ENCODE assay signal across 8 mouse cellular contexts in genomic region chr7:66866944-66867718, GRCm38 (mm10). TPM values are rescaled to one million over a fixed set of nuclear protein-coding genes. Genes with fewer than 3 reads are reported as not detected.
A peak's percentile ranks its signal among the peaks of the same experiment; 100 is the strongest.
DNase-seq lines count a peak whose midpoint lies in the region; ATAC-seq and TF ChIP-seq lines count a peak whose summit lies in the region.

No protein-coding gene starts in this region.

- WGBS in heart, embryonic 13.5 days, result 68% methylated on average over 19 of the region's 19 CpGs
- whole genome bisulfite sequencing in hindbrain, embryonic 11.5 days, result 81% methylated on average over 19 of the region's 19 CpGs
- WGBS in olfactory bulb, adult 2 months, result 71% methylated on average over 19 of the region's 19 CpGs
- WGBS in midbrain, embryonic 11.5 days, result 85% methylated on average over 19 of the region's 19 CpGs

- no peak overlapping the region for H3K4me2 ChIP-seq in heart, embryonic 13.5 days
- no peak overlapping the region for H3K4me2 ChIP-seq in hindbrain, embryonic 11.5 days (replicated peaks; ENCODE audit: low read depth, low read length)
- H3K4me2 ChIP-seq in midbrain, embryonic 11.5 days, result no peak overlapping the region

- no peak for DNase-seq in heart, adult 18-20 months
- DNase-seq in right cerebral cortex, adult 18-20 months, result peak; percentile 46
- no peak for DNase-seq in right cerebral cortex, postnatal 10 days (ENCODE audit: low spot score in 2 of 2)
- peak; percentile 9 for DNase-seq in hindbrain, embryonic 11.5 days (ENCODE audit: low spot score)
- DNase-seq in midbrain, embryonic 11.5 days (ENCODE audit: low spot score, missing footprints), result no peak
- DNase-seq in ovary, postnatal 14 days (ENCODE audit: low spot score), result no peak

- no peak for TF ChIP-seq POLR2A in olfactory bulb, adult 2 months (IDR thresholded peaks at IDR 0.05; ENCODE audit: insufficient read depth, low read depth, low read length)

- TF ChIP-seq CTCF in olfactory bulb, adult 2 months (IDR thresholded peaks at IDR 0.05; ENCODE audit: insufficient read depth, low read depth, low read length), result no peak

- H3K4me1 ChIP-seq in heart, embryonic 13.5 days, result peaks cover 47% of the 10 kb centered on the region
- H3K4me1 ChIP-seq in hindbrain, embryonic 11.5 days (replicated peaks; ENCODE audit: control insufficient read depth, insufficient read depth, low read length), result 0 out of 2 replicates have a peak, but pooled peaks cover 2% of the 10 kb centered on the region
- peaks cover 32% of the 10 kb centered on the region for H3K4me1 ChIP-seq in olfactory bulb, adult 2 months (ENCODE audit: control insufficient read depth, insufficient read depth, low read length)
- H3K4me1 ChIP-seq in midbrain, embryonic 11.5 days (ENCODE audit: control insufficient read depth, insufficient read depth, low read length), result no peaks in the 10 kb centered on the region

- no peaks in the 10 kb centered on the region for H3K27me3 ChIP-seq in heart, embryonic 13.5 days (replicated peaks)
- no peaks in the 10 kb centered on the region for H3K27me3 ChIP-seq in hindbrain, embryonic 11.5 days (ENCODE audit: control insufficient read depth, insufficient read depth, low read length)
- H3K27me3 ChIP-seq in midbrain, embryonic 11.5 days (ENCODE audit: control insufficient read depth, insufficient read depth, low read length), result no peaks in the 10 kb centered on the region

- no peak overlapping the region for H3K9ac ChIP-seq in heart, embryonic 13.5 days
- no peak overlapping the region for H3K9ac ChIP-seq in hindbrain, embryonic 11.5 days (ENCODE audit: low read depth, low read length)
- no peak overlapping the region for H3K9ac ChIP-seq in midbrain, embryonic 11.5 days (ENCODE audit: low read length)

- peaks cover 10% of the 10 kb centered on the region; the same call in 1 of the 2 replicates for H3K36me3 ChIP-seq in heart, embryonic 13.5 days
- no peaks in the 10 kb centered on the region for H3K36me3 ChIP-seq in hindbrain, embryonic 11.5 days (ENCODE audit: control insufficient read depth, insufficient read depth, low read length)
- H3K36me3 ChIP-seq in midbrain, embryonic 11.5 days (ENCODE audit: control insufficient read depth, insufficient read depth, low read length), result no peaks in the 10 kb centered on the region

- H3K27ac ChIP-seq in heart, embryonic 13.5 days (replicated peaks), result peak overlapping the region; percentile 20; the same call in 1 of the 2 replicates
- no peak overlapping the region for H3K27ac ChIP-seq in hindbrain, embryonic 11.5 days (ENCODE audit: low read depth, low read length)
- 0 out of 2 replicates have a peak overlapping the region, but pooled peaks have one; percentile 36 for H3K27ac ChIP-seq in olfactory bulb, adult 2 months (ENCODE audit: insufficient read depth, low read depth, low read length)
- no peak overlapping the region for H3K27ac ChIP-seq in midbrain, embryonic 11.5 days (ENCODE audit: low read depth, low read length)

- no peak for ATAC-seq in heart, embryonic 13.5 days (ENCODE audit: extremely low read depth, insufficient number of reproducible peaks, low FRiP score, low TSS enrichment)
- no peak for ATAC-seq in hindbrain, embryonic 11.5 days (ENCODE audit: low FRiP score)
- ATAC-seq in midbrain, embryonic 11.5 days (ENCODE audit: low FRiP score), result no peak

- H3K4me3 ChIP-seq in heart, embryonic 13.5 days, result no peak overlapping the region
- no peak overlapping the region for H3K4me3 ChIP-seq in hindbrain, embryonic 11.5 days (ENCODE audit: low read depth, low read length)
- no peak overlapping the region for H3K4me3 ChIP-seq in olfactory bulb, adult 2 months (ENCODE audit: insufficient read depth, low read depth, low read length)
- no peak overlapping the region for H3K4me3 ChIP-seq in midbrain, embryonic 11.5 days (ENCODE audit: low read depth, low read length)

- H3K9me3 ChIP-seq in heart, embryonic 13.5 days, result no peaks in the 10 kb centered on the region
- no peaks in the 10 kb centered on the region for H3K9me3 ChIP-seq in hindbrain, embryonic 11.5 days (ENCODE audit: control insufficient read depth, low read length)
- no peaks in the 10 kb centered on the region for H3K9me3 ChIP-seq in midbrain, embryonic 11.5 days (ENCODE audit: control insufficient read depth, low read length)

RNA-seq across cellular contexts. Expression of gene Adamts17, which starts 27.6 kb away (rescaled TPM):
- 5.2 and 5.6 TPM in 2 replicates for polyA plus RNA-seq in heart, embryonic 13.5 days (2015; fragmentation: Nextera tagmentation; extraction: Ambion mirVana)
- 1 to 10 TPM in 1 of 2 experiments, under 1 TPM in 1; 0.94 to 1.3 TPM for total RNA-seq in heart, adult 18-20 months (2021)
- 1.5 and 1.9 TPM in 2 replicates for polyA plus RNA-seq in hindbrain, embryonic 11.5 days (2014; fragmentation: Nextera tagmentation; extraction: Ambion mirVana)
- polyA plus RNA-seq in olfactory bulb, adult 2 months (2012; ENCODE audit: insufficient read depth, insufficient read length, low replicate concordance, missing spikeins), result not detected in 2 replicates
- 0.54 and 0.96 TPM in 2 replicates for polyA plus RNA-seq in midbrain, embryonic 11.5 days (2014; fragmentation: Nextera tagmentation; extraction: Ambion mirVana)

Comparison
In these comparisons a context has a peak if more than half of its experiments do, and no peak if none do; other contexts are left out.
1. DNase-seq: peak in right cerebral cortex, adult 18-20 months (single experiment) and hindbrain, embryonic 11.5 days (single experiment); none in heart, adult 18-20 months (0 of 2), right cerebral cortex, postnatal 10 days (0 of 2), midbrain, embryonic 11.5 days (single experiment) and ovary, postnatal 14 days (single experiment).
2. H3K27ac ChIP-seq: peak in heart, embryonic 13.5 days (single experiment) and olfactory bulb, adult 2 months (single experiment); none in hindbrain, embryonic 11.5 days (single experiment) and midbrain, embryonic 11.5 days (single experiment).